Mouse (Mus musculus) heart, embryonic 15.5 days (tissue): ENCODE data around the gene Pdcd2l. TPM values are rescaled to one million over a fixed set of nuclear protein-coding genes. Genes with fewer than 3 reads are reported as not detected.

Experiments used
- ATAC-seq: fragments of 200-750 bp; cut with Nextera tagmentation; replicated peaks from 2 replicates; pipeline ENCODE4 v1.8.0; 2017; ENCODE audit warnings: low read depth, moderate TSS enrichment; ENCODE audit not compliant: insufficient number of reproducible peaks, insufficient read depth, low FRiP score
- H3K27ac ChIP-seq: fragments of 300-500 bp; sonication (generic); 2 replicates; pipeline ENCODE4 v1.5.1; 2015; ENCODE audit warnings: mild to moderate bottlenecking, inconsistent platforms
- H3K27me3 ChIP-seq: fragments of 300-500 bp; sonication (generic); 2 replicates; pipeline ENCODE4 v1.6.1; 2015; ENCODE audit warnings: inconsistent platforms
- H3K36me3 ChIP-seq: fragments of 300-500 bp; sonication (generic); 2 replicates; pipeline ENCODE4 v1.6.1; 2015; ENCODE audit warnings: mild to moderate bottlenecking, inconsistent platforms
- H3K4me1 ChIP-seq: fragments of 300-500 bp; sonication (generic); replicated peaks from 2 replicates; pipeline ENCODE4 v1.6.1; 2015; ENCODE audit warnings: inconsistent platforms
- H3K4me2 ChIP-seq: fragments of 300-500 bp; sonication (generic); 2 replicates; pipeline ENCODE4 v1.6.1; 2015; ENCODE audit warnings: inconsistent platforms, mild to moderate bottlenecking, moderate library complexity
- H3K4me3 ChIP-seq: fragments of 300-500 bp; sonication (generic); 2 replicates; pipeline ENCODE4 v1.5.1; 2015; ENCODE audit warnings: mild to moderate bottlenecking, inconsistent platforms
- H3K9ac ChIP-seq: fragments of 300-500 bp; sonication (generic); 2 replicates; pipeline ENCODE4 v1.6.1; 2015; ENCODE audit warnings: mild to moderate bottlenecking, inconsistent platforms
- H3K9me3 ChIP-seq: fragments of 300-500 bp; sonication (generic); replicated peaks from 2 replicates; pipeline ENCODE4 v1.6.1; 2016; ENCODE audit warnings: inconsistent platforms
- WGBS: fragments of 180-500 bp; shearing (Covaris S2); methylation state at CpG from one replicate; pipeline ENCODE4 v1.1.7; 2015; ENCODE audit warnings: mixed read lengths; 5-methylcytosine and 5-hydroxymethylcytosine counted together
- polyA plus RNA-seq: library from polyadenylated mRNA; unstranded; fragments of >200 nt; fragmentation: Nextera tagmentation; extraction: Ambion mirVana; gene quantifications from 2 replicates; pipeline ENCODE4 v1.2.1, GENCODE M21; 2015

Pdcd2l gene
- polyA plus RNA-seq, 1 experiment from 2014 or later, result 46.9 TPM

DNA sequence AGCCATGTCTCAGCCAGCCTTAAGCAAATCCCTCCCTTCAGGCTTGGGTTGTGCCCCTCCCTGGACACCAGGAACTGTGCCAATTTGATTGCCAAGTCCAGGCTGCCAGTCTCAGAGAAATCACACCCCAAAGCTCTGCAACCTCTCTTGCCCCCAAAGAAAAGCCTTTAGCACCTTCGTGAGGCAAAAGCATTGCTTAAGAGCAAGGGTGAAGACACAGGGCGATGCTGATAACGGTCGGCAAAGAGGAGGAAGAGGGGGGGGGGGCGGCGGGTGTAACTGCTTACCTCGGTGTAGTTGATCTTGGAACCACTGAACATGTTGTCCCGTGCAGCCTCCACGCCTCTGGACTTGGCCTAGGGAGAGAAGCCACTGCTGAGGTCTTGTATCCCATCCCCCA is 32.2 kb upstream of the Pdcd2l start:
- no peaks in the 10 kb centered on the region for H3K9me3 ChIP-seq
- no peak overlapping the region for H3K27ac ChIP-seq
- H3K4me1 ChIP-seq, result peaks cover 56% of the 10 kb centered on the region
- WGBS, result 26% methylated on average over 5 of the region's 9 CpGs
- H3K36me3 ChIP-seq, result peaks cover 41% of the 10 kb centered on the region
- peak overlapping the region; percentile 73 for H3K4me2 ChIP-seq
- peak overlapping the region; percentile 78 for H3K4me3 ChIP-seq
- ATAC-seq, result no peak
- H3K9ac ChIP-seq, result peak overlapping the region; percentile 86
- no peaks in the 10 kb centered on the region for H3K27me3 ChIP-seq

DNA sequence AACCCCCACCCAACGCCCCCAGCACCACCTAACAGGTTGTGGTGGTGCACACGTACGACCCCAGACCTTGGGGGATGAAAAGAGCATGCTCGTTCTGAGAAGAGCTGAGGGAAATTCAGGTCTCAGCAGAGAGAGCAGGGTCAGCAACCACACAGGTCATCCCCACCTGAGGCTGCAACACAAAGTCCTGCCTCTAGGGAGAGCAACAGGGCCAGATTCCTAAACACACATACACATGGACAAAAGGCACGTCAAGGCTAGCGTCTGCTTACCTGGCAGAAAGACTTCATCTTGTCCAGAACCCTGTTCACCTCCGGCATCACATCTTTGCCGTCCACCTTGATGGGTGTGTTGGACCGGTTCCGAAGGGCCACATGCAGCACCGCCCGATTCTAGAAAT is 30.4 kb upstream of the Pdcd2l start:
- Histone ChIP-seq H3K36me3 (peaks cover 58% of the 10 kb centered on the region), H3K4me2 (peak overlapping the region; percentile 73), H3K27ac (no peak overlapping the region; the same call in 1 of the 2 replicates), H3K4me3 (peak overlapping the region; percentile 78; the same call in 1 of the 2 replicates), H3K9me3 (no peaks in the 10 kb centered on the region), H3K9ac (0 out of 2 replicates have a peak overlapping the region, but pooled peaks have one; percentile 6), H3K4me1 (peaks cover 43% of the 10 kb centered on the region), H3K27me3 (no peaks in the 10 kb centered on the region)
- ATAC-seq, result no peak
- 88% methylated on average over 12 of the region's 12 CpGs for WGBS

DNA sequence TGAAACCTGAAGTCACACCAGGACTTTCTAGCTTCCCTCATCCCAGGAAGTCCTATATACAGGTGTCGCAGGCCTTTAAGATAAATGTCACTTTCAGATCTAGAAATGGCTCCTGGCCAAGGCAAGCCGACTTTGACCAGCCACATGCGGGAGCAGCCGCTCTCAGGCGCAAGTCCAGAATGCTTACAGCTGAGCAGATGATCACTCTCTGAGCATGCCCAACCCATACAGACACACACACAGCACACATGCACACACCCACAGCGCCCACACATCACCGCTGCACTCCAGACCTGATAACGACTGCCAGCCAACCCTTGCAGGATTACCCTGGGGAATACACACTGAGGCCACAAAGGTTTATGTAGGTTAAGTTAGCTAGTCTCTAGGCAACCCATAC is 29.6 kb upstream of the Pdcd2l start:
- H3K27me3 ChIP-seq, result no peaks in the 10 kb centered on the region
- H3K27ac ChIP-seq, result peak overlapping the region; percentile 10; the same call in 1 of the 2 replicates
- 47% methylated on average over 8 of the region's 8 CpGs for WGBS
- H3K9ac ChIP-seq, result 0 out of 2 replicates have a peak overlapping the region, but pooled peaks have one; percentile 6
- peak overlapping the region; percentile 73 for H3K4me2 ChIP-seq
- H3K4me3 ChIP-seq, result peak overlapping the region; percentile 29
- H3K36me3 ChIP-seq, result peaks cover 66% of the 10 kb centered on the region
- H3K9me3 ChIP-seq, result no peaks in the 10 kb centered on the region
- no peak for ATAC-seq
- H3K4me1 ChIP-seq, result peaks cover 43% of the 10 kb centered on the region

DNA sequence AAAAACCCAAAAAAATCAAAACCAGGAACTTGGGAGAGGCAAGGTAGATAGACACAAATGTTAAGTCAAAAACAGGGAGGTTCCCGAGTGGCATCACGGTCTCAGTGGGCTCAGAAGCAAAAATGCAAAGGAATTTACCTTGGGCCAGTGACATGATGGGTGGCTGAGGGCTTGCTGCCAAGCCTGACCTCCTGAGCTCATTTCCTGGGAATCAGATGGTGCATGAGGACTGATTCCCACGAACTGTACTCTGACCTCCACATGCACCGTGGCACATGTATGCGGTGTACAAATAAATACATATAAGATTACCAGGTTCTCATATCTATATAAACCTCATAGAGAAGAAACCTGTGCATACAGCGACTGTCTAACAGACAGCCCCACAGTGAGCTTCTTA is 27.8 kb upstream of the Pdcd2l start:
- Histone ChIP-seq H3K9me3 (no peaks in the 10 kb centered on the region), H3K4me3 (no peak overlapping the region), H3K27ac (no peak overlapping the region), H3K9ac (no peak overlapping the region), H3K4me1 (peaks cover 39% of the 10 kb centered on the region), H3K27me3 (no peaks in the 10 kb centered on the region), H3K36me3 (peaks cover 83% of the 10 kb centered on the region), H3K4me2 (no peak overlapping the region)
- no peak for ATAC-seq
- WGBS, result 84% methylated on average over 6 of the region's 6 CpGs

DNA sequence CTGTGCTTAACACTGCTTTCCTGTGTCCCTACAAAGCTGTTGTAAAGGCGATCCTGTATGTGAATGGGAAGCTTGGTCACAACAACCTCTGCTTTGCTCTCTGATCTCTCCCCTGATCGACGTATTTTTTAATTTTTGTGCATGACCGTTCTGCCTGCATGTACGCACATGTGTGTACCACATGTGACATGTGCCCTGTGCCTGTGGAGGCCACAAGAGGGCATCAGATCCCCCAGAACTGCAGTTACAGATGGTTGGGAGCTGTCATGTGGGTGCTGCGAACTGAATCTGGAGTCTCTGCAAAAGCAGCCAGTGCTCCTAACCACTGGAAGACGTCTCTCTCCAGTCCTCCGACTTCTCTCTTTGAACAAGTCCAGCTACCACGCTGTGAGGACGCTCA is 25.9 kb upstream of the Pdcd2l start:
- no peak overlapping the region for H3K4me2 ChIP-seq

DNA sequence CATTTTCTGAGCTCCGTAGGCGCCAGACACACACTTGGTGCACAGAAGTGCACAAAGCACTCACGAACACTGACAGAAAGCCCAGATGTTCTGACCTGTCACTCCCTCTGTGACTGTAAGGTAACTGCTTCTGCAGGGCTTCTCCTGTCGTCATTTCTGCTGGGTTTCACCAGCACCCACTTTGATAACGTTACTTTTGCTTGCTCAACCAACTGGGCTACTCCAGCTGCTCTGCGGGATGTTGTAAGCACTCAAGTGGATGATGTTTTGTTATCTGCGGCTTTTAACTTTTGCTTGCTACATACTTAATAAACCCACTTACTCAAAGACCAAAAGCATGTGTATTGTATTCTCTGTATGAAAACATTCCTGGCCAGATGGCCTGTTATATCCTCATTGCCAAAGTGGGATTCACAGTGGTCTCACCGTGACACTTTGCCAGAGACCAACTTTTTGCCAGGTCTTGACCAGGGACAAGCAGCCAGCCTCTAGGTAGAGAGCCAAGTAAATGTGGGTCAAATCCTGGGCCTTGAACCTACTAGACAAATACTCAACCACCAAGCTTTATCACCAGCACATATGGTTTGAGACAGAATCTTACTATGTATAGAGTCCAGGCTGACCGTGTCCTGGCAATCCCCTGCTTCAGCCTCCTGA is 25.3 kb upstream of the Pdcd2l start:
- Histone ChIP-seq H3K9me3 (no peaks in the 10 kb centered on the region), H3K4me1 (peaks cover 14% of the 10 kb centered on the region), H3K27me3 (no peaks in the 10 kb centered on the region), H3K27ac (no peak overlapping the region), H3K4me3 (no peak overlapping the region), H3K36me3 (peaks cover 96% of the 10 kb centered on the region), H3K9ac (no peak overlapping the region), H3K4me2 (no peak overlapping the region)
- WGBS, result 75% methylated on average over 9 of the region's 9 CpGs
- no peak for ATAC-seq

More for the DNA sequence above, 25.9 kb upstream of the Pdcd2l start:
- no peaks in the 10 kb centered on the region for H3K9me3 ChIP-seq
- no peak overlapping the region for H3K27ac ChIP-seq
- no peaks in the 10 kb centered on the region for H3K27me3 ChIP-seq
- H3K9ac ChIP-seq, result no peak overlapping the region
- H3K36me3 ChIP-seq, result peaks cover 96% of the 10 kb centered on the region
- 93% methylated on average over 10 of the region's 10 CpGs for WGBS
- H3K4me1 ChIP-seq, result peaks cover 20% of the 10 kb centered on the region
- no peak for ATAC-seq
- no peak overlapping the region for H3K4me3 ChIP-seq

DNA sequence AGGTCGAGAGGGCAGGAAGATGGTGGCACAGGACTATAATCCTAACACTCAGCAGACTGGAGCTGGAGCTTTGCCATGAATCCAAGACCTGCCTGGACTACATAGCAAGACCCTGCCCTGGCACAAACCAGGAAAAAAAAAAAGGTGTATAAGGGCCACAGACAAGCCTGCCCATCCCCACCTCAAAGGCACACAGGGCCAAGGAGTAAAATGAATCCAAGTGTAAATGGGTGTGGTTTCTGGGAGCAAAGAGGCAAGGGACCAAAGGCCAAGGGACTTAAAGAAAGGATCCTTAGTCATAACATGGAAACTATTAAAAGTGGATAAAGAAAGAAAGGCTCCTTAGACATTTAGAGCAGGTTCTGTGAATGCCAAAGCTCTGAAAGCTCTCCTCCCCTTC is 22.0 kb upstream of the Pdcd2l start:
- Histone ChIP-seq H3K27ac (no peak overlapping the region), H3K4me1 (no peaks in the 10 kb centered on the region), H3K4me3 (no peak overlapping the region), H3K4me2 (no peak overlapping the region), H3K9me3 (no peaks in the 10 kb centered on the region), H3K9ac (no peak overlapping the region), H3K27me3 (no peaks in the 10 kb centered on the region), H3K36me3 (peaks cover 100% of the 10 kb centered on the region)
- WGBS, result 78% methylated on average over 1 of the region's 1 CpGs
- ATAC-seq, result no peak

DNA sequence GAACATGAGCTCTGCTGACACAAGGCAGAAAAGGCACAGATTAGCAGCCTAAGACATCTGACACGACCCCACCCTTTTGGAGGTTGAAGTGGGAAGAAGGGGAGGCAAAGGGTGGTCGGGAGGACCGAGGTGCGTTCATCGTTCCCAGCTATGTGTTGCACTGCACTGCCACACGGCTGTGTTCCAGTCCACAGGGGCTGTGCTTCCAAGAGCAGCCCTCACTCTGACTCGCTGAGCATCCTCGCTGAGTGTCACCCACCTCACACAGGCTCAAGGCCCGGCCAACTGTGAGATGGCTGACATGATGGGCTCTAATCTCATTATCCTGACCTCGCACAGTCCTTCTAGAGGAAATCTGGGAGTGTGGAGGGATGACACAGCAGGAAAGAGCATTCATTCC is 20.0 kb upstream of the Pdcd2l start:
- no peak overlapping the region for H3K27ac ChIP-seq
- 92% methylated on average over 10 of the region's 10 CpGs for WGBS
- no peak for ATAC-seq
- H3K36me3 ChIP-seq, result peaks cover 100% of the 10 kb centered on the region
- H3K4me1 ChIP-seq, result no peaks in the 10 kb centered on the region
- H3K4me2 ChIP-seq, result no peak overlapping the region
- H3K4me3 ChIP-seq, result no peak overlapping the region
- H3K9me3 ChIP-seq, result no peaks in the 10 kb centered on the region
- no peaks in the 10 kb centered on the region for H3K27me3 ChIP-seq
- no peak overlapping the region for H3K9ac ChIP-seq

DNA sequence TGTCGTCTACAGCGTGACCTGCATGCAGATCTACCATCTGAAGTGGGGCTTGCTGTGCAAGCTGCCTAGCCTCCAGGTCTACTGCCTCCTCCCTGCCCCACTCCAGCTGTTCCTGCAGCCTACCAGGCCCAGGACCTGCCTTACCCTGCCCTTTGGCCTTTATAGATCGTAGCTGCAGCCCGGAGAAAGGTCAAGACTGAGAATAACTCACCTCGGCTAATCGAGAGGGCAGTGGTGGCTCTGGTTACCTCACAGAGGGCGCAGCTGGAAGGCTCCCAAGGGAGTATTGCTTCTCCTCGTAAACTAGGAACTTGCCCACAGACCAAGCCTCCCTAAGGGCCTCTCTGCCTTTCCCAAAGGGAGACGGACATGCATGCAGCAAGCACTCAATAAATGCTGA is 19.0 kb upstream of the Pdcd2l start:
- Histone ChIP-seq H3K4me3 (no peak overlapping the region), H3K4me1 (no peaks in the 10 kb centered on the region), H3K9ac (no peak overlapping the region), H3K27ac (no peak overlapping the region), H3K36me3 (peaks cover 100% of the 10 kb centered on the region), H3K4me2 (no peak overlapping the region), H3K9me3 (no peaks in the 10 kb centered on the region), H3K27me3 (no peaks in the 10 kb centered on the region)
- no peak for ATAC-seq
- 84% methylated on average over 9 of the region's 9 CpGs for WGBS

DNA sequence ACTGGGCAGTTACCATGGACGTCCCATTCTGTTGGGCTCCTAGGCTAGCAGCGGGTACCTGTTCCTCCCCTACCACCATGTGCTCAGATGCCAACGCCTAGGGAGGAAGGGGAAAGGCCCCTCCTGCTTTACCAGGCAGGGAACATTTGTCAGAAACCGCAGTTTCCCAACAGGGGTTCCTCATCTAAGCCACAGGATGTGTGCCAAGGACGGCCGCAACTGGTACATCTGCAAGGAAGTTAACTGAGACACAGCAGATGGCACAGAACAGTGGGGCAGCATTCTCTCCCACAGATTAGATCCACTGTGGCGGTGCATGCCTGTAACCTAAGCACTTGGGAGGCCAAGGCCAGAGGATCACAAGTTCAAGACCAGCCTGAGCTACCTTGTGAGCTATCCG is 18.2 kb upstream of the Pdcd2l start:
- ATAC-seq, result no peak
- H3K36me3 ChIP-seq, result peaks cover 99% of the 10 kb centered on the region

DNA sequence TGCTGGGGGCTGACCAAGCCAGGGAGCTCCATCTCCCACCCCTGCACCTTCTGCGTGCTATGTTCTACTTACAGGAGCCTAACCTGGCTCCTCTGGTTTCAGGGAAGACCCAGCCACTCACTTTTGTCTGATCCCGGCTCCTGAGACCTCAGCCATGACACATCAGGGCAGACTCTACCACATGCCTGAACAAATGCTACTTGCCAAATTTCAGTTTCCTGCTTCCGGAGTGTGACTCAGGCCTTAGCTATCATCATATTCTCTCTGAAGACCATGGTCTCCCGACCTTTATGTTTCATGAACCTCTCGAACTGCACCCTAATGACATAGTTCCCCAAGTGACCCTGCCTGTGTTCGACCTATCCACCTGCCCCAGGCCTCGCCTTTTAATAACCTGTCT is 16.8 kb upstream of the Pdcd2l start:
- Histone ChIP-seq H3K9me3 (no peaks in the 10 kb centered on the region), H3K4me3 (no peak overlapping the region), H3K36me3 (peaks cover 99% of the 10 kb centered on the region), H3K4me1 (no peaks in the 10 kb centered on the region), H3K27me3 (no peaks in the 10 kb centered on the region), H3K27ac (no peak overlapping the region), H3K4me2 (no peak overlapping the region), H3K9ac (no peak overlapping the region)
- WGBS, result 88% methylated on average over 7 of the region's 7 CpGs
- no peak for ATAC-seq

More for the DNA sequence above, 18.2 kb upstream of the Pdcd2l start:
- Histone ChIP-seq H3K27ac (no peak overlapping the region), H3K27me3 (no peaks in the 10 kb centered on the region), H3K9me3 (no peaks in the 10 kb centered on the region), H3K4me2 (no peak overlapping the region), H3K4me1 (no peaks in the 10 kb centered on the region), H3K4me3 (no peak overlapping the region), H3K9ac (no peak overlapping the region)
- WGBS, result 94% methylated on average over 8 of the region's 8 CpGs

DNA sequence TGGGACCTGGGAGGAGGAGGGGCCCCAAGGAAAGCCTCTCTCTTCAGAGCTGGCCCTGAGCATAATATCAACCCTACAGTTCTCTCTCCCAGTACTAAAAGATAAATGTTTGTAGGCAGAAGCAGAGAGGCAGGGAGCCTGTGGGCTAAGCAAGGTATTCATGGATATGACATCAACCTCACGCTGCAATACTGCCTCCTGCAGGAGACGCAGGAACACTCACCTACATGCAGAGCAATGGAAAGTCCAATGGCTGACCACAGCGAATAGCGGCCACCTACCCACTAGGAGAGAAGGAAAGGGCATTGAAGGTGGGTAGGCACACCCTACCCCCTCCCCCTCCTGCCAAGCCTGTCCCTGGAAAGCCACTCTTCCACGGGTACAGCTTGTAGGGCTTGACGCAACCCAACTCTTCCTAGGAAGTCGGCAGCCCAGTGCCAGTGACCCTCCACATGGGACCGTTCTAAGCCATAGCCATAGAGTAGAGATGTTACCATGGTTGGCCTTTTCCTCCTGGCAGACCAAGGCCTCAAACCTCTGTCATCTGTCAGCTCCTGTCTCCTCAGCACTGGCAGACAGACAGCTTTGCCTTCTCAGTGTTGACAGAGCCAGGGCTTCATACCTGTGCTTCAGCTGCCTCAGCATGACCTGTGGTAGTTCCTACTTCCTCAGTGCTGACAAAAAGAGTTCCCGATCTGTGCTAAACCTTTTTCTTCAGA is 11.7 kb upstream of the Pdcd2l start:
- Histone ChIP-seq H3K27me3 (no peaks in the 10 kb centered on the region), H3K4me1 (no peaks in the 10 kb centered on the region), H3K4me2 (no peak overlapping the region), H3K9ac (no peak overlapping the region), H3K36me3 (peaks cover 99% of the 10 kb centered on the region), H3K27ac (no peak overlapping the region), H3K4me3 (no peak overlapping the region), H3K9me3 (no peaks in the 10 kb centered on the region)
- WGBS, result 89% methylated on average over 9 of the region's 9 CpGs
- no peak for ATAC-seq
